Mouse (Mus musculus) brain, embryonic 14.5 days (tissue): ENCODE measurements around the gene Cenpx. TPM values are rescaled to one million over a fixed set of nuclear protein-coding genes. Genes with fewer than 3 reads are reported as not detected.

Experiments used
- DNase-seq: peaks from one replicate; pipeline ENCODE4 v3.0.0-alpha.2; 2011; ENCODE audit warnings: low read depth
- CTCF ChIP-seq: fragments of 200-500 bp; IDR thresholded peaks from 2 replicates; pipeline ENCODE4 v1.5.1; 2012; ENCODE audit warnings: inconsistent platforms, mild to moderate bottlenecking, moderate library complexity, borderline replicate concordance; ENCODE audit not compliant: insufficient read depth, insufficient read length; ENCODE audit errors: extremely low read depth
- POLR2A ChIP-seq: fragments of 200-500 bp; IDR thresholded peaks from 2 replicates; pipeline ENCODE4 v1.6.1; 2012; ENCODE audit warnings: mild to moderate bottlenecking, inconsistent platforms, borderline replicate concordance; ENCODE audit not compliant: poor library complexity, insufficient read depth, insufficient read length, severe bottlenecking; ENCODE audit errors: extremely low read depth
- polyA plus RNA-seq: library from polyadenylated mRNA; depleted of rRNA; stranded (reverse); fragments of >200 nt; gene quantifications from 2 replicates; pipeline ENCODE4 v1.2.3, GENCODE M21; 2012

Gene Cenpx
- polyA plus RNA-seq, 1 experiment = 59.7 TPM

DNA sequence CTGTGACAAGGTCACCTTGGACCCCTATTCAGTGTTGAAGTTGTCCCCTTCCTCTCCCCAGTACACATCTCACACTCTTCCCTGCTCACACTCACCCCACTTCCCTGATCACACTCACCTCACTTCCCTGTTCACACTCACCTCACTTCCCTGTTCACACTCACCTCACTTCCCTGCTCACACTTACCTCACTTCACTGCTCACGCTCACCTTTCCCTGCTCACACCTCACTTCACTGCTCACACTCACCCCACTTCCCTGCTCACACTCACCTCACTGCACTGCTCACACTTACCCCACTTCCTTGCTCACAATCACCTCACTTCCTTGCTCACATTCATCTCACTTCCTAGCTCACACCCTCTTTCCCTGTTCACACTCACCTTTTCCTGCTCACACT, 17.9 kb upstream of the Cenpx start:
- TF ChIP-seq POLR2A = no peak
- no peak for TF ChIP-seq CTCF
- no peak for DNase-seq

DNA sequence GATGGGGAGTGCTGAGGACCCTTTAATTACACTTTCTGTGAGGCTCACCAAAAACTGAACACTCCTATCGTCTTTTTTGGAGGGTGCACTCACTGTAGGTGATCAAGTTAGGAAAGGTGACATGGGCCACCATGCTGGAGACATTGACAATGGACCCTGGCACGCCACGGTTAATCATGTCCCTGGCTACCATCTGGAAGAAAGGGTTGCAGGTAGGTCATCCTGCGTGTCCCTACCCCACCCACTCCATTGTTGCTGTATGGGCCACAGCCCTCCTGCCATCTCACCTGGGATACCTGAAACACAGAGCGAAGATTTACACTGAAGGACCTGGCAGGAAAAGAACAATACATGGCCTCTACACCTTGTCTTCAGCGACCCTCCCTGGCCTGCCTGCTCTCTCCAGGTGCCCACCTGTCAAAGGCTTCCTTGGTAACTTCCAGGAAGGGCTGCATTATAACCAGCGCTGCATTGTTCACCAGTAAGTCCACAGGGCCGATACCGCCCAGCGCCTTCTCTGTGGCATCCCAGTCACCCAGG, 16.9 kb upstream of the Cenpx start:
- TF ChIP-seq POLR2A = no peak
- no peak for TF ChIP-seq CTCF

DNA sequence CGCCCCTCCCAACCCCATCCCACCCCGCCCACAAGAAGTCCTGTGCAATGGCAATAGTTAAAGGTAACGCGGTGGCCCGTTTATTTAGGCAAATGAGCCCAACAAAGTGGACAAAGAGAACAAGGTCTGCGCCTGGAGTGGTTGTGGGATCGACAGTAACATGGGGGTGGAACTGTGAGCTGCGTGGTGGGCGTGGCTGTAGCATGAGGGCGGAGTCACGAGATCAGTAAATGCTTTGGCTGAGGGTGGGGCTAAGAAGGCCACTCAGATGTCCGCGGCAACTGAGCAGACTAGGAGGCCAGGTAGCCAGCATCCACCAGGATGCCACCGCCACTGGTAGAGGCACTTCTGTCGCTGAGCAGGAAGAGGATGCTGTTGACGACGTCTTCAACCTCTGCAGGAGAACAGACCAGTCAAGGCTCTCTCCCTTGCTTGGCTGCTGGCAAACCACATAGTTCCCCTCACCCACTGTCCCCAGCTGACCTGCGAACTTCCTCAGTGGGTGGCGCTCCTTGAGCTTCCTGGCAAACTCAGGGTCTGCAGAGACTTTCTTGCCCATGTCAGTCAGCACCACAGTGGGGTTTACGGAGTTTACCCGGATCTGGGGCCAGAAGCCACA, 16.0 kb upstream of the Cenpx start:
- peak; percentile 64 for DNase-seq

More for the DNA sequence above, 16.9 kb upstream of the Cenpx start:
- DNase-seq = no peak

DNA sequence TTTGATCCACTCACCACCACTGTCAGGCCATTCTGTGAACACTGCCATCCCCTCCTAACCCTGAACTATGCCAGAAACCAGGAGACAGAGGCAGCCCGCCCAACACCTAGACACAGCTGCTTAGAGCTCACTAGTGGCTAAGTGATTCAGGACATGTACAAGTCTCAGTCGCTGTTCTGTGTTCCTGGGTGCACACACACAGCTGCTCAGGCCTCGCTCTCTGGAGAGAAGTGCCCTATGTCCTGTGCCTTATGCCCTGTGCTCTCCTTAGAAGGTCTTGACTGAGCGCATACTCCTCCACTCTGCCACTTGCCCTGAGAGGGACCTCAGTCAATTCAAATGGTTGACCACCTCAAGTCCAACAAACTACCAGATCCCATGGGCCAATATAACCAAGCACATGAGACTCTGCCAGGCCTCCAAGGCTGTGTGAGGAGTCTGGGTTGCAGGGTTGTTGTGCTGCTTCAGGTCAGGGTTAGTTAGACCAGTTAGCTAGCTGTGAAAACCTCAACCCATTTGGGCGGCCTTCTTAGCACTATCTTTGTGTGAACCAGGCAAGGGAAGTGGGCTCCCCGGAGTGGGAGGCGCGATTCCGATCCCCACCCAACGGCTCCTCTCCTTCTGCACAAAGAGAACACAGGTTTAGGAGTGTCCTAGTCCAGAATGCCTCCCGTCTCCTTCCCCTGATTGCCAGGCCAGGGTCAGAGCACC, 15.1 kb upstream of the Cenpx start:
- TF ChIP-seq POLR2A = no peak
- TF ChIP-seq CTCF = no peak
- no peak for DNase-seq

DNA sequence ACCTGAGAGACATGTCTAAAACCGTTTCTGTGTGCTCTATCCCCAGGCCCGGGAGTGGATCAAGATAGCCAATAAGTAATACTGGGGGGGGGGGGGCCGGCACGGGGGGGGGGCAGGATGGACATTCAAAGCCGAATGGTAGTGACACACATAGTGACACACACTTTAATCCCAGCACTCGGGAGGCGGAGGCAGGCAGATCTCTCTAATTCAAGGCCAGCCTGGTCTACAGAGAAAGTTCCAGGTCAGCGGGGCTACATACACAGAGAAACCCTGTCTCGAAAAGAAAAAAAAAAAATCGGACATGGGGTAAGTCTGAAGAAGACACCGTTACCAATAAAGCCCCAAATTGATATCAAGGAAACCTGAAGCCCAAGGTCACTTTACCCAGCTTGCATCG, 14.0 kb upstream of the Cenpx start:
- no peak for DNase-seq
- TF ChIP-seq POLR2A (no peak), CTCF (no peak)

DNA sequence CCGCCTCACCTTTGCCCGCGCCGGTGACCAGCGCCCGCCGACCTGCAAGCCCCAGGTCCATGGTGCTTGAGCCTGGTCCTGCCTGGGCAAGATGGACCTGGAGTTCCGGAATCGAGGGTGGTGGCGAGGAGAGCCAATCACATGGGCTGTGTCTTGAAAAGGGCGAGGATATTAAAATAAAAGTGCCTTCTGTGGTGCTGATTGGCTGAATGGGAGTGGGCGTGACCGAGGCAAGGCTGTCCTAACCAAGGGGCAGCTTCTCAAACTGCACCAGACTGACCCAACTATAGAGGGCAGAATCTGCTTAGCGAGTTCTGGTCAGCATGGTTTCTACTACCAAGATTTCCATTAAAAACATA, 13.6 kb upstream of the Cenpx start, which contains the start of gene Dcxr:
Gene Dcxr, minus strand, starts transcription at position 113 of the 359 bp plus-strand sequence.
- TF ChIP-seq POLR2A (no peak), CTCF (peak; percentile 24; the same call in 1 of the 2 replicates)

DNA sequence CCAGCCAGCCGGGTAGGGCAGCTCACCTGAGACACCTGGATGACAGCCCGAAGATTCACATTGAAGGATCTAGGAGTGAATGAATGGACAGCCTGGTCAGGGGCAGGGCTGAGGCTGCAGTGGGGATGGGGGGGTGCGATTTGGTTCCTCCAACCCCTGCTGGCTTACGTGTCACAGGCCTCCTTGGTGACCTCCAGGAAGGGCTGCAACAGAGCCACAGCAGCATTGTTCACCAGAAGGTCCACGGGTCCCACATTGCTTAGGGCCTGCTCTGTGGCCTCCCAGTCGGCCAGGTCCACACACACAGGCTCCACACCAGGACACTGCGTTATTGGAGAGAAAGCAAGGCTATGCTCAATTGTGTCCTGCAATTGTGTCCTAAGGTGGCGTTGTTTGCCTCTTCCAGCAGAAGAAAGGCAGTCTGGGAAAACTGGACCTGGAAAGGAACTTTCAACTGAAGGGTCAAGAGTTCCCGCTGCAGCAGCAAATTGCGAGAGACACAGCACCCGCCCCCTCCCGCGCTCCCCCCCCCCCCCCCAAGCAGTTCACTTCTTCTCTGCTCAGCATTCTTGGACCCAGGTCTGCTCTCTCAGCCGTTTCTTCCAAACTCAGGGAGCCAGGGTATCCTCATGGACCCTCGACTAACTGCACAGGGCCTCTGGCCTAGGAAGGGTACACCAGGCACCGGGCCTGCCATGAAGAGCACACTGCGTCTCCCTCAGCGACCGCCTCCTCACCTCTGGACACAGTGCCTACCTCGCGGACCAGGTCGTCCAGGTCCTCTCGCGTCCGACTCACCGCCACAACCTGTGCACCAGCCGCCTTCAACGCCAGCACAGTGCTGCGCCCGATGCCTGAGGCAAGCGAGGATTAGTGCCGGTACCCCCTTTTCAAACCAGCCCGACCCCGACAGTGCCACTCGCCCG, 13.0 kb upstream of the Cenpx start:
- DNase-seq = no peak
- no peak for TF ChIP-seq CTCF
- TF ChIP-seq POLR2A = no peak

More for the DNA sequence above, 13.6 kb upstream of the Cenpx start, which contains the start of gene Dcxr:
- DNase-seq = peak; percentile 89

DNA sequence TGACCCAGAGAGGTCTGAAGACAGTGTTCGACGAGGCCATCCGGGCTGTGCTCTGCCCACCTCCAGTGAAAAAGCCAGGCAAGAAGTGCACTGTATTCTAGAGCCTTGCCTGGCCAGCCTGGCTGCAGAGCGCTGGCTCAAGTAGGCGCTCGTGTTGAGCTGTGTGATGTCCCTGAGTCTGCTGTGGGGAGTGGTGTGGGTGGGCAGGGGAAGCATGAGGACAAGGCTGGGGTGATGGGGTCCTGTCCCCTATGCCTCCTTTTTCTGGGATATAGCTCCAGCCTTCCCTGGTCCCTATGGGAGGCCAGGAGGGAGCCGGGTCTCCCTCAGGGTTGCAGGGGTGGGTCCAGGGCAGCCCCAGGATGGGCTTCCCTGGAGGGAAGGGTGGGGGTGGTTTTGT, 10.0 kb upstream of the Cenpx start:
- no peak for DNase-seq

DNA sequence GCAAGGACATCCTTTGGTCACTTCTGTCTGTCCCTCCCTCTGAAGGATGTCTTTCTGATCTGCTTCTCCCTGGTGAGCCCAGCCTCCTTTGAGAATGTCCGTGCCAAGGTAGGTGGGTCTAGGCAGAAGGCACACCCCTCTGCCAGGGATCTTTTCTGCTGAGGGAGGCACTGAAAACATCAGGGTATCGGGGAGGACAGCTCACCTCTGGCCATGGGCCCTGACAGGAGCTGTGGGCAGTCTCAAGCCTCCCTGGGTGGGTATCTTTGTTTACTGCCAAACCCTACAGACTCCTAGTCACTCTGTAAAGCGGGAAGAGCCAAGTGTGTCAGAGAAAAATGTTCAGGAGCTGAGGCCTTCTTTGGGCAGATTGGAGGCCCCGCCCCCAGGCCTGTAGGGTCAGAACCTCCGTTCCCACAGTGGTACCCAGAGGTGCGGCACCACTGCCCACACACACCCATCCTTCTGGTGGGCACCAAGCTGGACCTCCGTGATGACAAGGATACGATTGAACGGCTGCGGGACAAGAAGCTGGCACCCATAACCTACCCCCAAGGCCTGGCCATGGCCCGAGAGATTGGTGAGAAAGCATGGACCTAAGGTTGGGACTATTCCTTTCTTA, 9.3 kb upstream of the Cenpx start:
- no peak for DNase-seq

More for the DNA sequence above, 10.0 kb upstream of the Cenpx start:
- TF ChIP-seq CTCF = no peak
- no peak for TF ChIP-seq POLR2A

DNA sequence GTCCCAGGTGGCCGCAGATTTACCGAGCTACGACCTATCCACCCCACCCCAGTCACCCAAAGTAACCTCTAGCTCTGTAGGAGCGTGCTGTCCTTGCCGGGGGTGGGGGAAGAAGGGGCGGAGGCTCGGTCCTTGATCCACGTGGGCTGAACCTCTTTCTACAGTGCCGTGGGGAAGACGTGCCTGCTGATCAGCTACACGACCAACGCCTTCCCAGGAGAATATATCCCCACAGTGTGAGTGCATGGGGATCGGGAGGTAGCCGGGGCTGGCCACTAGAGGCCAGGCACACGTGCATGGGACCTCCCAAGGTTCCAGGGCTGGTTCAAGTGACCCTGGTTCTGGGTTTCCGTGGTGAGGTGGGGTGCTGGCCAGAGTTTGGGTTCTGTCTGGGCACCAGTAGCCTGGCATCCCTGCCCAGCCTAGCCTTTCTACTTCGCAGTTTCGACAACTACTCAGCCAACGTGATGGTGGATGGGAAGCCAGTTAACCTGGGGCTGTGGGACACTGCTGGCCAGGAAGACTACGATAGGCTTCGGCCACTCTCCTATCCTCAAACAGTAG, 8.6 kb upstream of the Cenpx start:
- 0 out of 2 replicates have a peak, but pooled peaks have one; percentile 3 for TF ChIP-seq CTCF
- no peak for TF ChIP-seq POLR2A
- peak; percentile 34 for DNase-seq

More for the DNA sequence above, 9.3 kb upstream of the Cenpx start:
- no peak for TF ChIP-seq POLR2A
- no peak for TF ChIP-seq CTCF
